Mouse (Mus musculus): ENCODE data around the gene Gm10260. TPM values are rescaled to one million over a fixed set of nuclear protein-coding genes. Genes with fewer than 3 reads are reported as not detected.

The Gm10260 gene
- polyA plus RNA-seq, 1 experiment from 2014 or later = 5.4 TPM

DNA sequence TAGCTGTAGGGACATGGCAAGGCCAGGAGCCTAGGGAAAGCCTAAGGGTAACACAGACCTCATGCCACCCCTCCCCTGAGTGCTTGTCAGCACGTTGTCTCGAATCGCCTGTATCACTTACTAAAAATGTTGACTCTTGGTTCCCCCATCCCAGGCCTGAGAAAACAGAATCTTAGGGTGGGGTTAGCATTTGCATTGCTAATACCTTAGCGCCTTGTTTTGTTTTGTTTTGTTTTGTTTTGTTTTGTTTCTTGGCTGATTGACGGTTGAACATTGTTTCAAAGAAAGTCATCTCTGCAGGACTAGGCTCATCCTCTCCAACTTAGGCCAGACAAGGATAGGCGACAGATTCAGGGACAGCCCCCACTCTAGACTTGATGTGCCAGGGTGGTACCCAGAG lies 35.9 kb downstream of the Gm10260 start:
- Histone ChIP-seq H3K27ac (no peak overlapping the region), H3K4me1 (0 out of 2 replicates have a peak, but pooled peaks cover 7% of the 10 kb centered on the region)
- 60% methylated on average over 6 of the region's 6 CpGs for WGBS

GRCm38 (mm10) chr13:97712506-97713275 lies 47.7 kb downstream of the Gm10260 start:
- no peak for DNase-seq (ENCODE audit: low spot score)
- Histone ChIP-seq H3K9me3 (no peaks in the 10 kb centered on the region), H3K36me3 (no peaks in the 10 kb centered on the region), H3K27ac (no peak overlapping the region), H3K27me3 (ENCODE audit: insufficient read depth, poor library complexity, severe bottlenecking) (no peaks in the 10 kb centered on the region), H3K4me1 (peaks cover 8% of the 10 kb centered on the region; the same call in 1 of the 2 replicates), H3K4me3 (no peak overlapping the region)
- 60% methylated on average over 8 of the region's 8 CpGs for WGBS

More for the DNA sequence above, 35.9 kb downstream of the Gm10260 start:
- DNase-seq (ENCODE audit: low spot score) = no peak
- H3K27me3 ChIP-seq (ENCODE audit: insufficient read depth, poor library complexity, severe bottlenecking) = no peaks in the 10 kb centered on the region
- H3K9me3 ChIP-seq = no peaks in the 10 kb centered on the region
- H3K36me3 ChIP-seq = no peaks in the 10 kb centered on the region
- H3K4me3 ChIP-seq = no peak overlapping the region

DNA sequence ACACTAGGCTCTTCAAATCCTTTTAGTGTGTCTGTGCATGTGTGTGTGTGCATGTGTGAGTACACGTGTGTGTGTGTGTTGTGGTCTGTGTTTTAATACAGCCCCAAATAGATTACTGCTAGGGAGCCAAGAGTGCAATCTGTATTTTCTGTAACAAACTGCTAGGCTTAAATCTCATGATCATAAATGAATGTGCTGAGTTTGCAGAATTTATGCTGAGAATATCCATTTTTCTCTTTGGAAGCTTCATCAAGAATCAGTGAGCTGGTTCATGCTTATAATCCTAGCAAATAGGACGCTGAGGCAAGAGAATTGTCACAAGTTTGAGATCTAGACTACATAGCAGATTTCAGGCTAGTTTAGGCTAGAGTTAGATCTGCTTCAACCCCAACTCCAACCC lies 48.9 kb downstream of the Gm10260 start:
- WGBS = 90% methylated on average over 2 of the region's 2 CpGs
- Histone ChIP-seq H3K4me3 (no peak overlapping the region), H3K4me1 (peaks cover 8% of the 10 kb centered on the region; the same call in 1 of the 2 replicates), H3K27me3 (ENCODE audit: insufficient read depth, poor library complexity, severe bottlenecking) (no peaks in the 10 kb centered on the region), H3K36me3 (no peaks in the 10 kb centered on the region), H3K27ac (no peak overlapping the region), H3K9me3 (no peaks in the 10 kb centered on the region)
- DNase-seq (ENCODE audit: low spot score) = no peak

All from heart, embryonic 10.5 days (tissue).